Mouse (Mus musculus): Measurements from ENCODE around the gene Wdr20.

GRCm38 (mm10) chr12:110703682-110704081 lies 34.1 kb upstream of the Wdr20 start:
- TF ChIP-seq CTCF (IDR thresholded peaks at IDR 0.05; ENCODE audit: low read depth): no peak
- no peak for TF ChIP-seq EP300 (IDR thresholded peaks at IDR 0.05; ENCODE audit: low read depth)

Measured in heart, postnatal 0 days (tissue).